Mouse (Mus musculus) intestine, postnatal 0 days (tissue): ENCODE results near the gene Osgep. TPM values are rescaled to one million over a fixed set of nuclear protein-coding genes. Genes with fewer than 3 reads are reported as not detected.
"Not testable (repeated sequence)": the region's sequence is repeated elsewhere in the genome, so short reads cannot be mapped to it uniquely, and the experiment has no call there.

Source experiments
- ATAC-seq: fragments of 200-750 bp; cut with Nextera tagmentation; 2 replicates; pipeline ENCODE4 v1.8.0; 2017; ENCODE audit warnings: mild to moderate bottlenecking, moderate TSS enrichment, moderate library complexity
- H3K27ac ChIP-seq: fragments of 300-500 bp; sonication (generic); 2 replicates; pipeline ENCODE4 v1.5.1; 2014; ENCODE audit warnings: mild to moderate bottlenecking, low read depth, low read length, moderate library complexity
- H3K27me3 ChIP-seq: fragments of 300-500 bp; sonication (generic); replicated peaks from 2 replicates; pipeline ENCODE4 v1.6.1; 2014; ENCODE audit warnings: low read length, mixed read lengths; ENCODE audit not compliant: control insufficient read depth, insufficient read depth
- H3K36me3 ChIP-seq: fragments of 300-500 bp; sonication (generic); 2 replicates; pipeline ENCODE4 v1.6.1; 2014; ENCODE audit warnings: mild to moderate bottlenecking, moderate library complexity; ENCODE audit not compliant: control insufficient read depth, insufficient read depth
- H3K4me1 ChIP-seq: fragments of 300-500 bp; sonication (generic); replicated peaks from 2 replicates; pipeline ENCODE4 v1.6.1; 2014; ENCODE audit warnings: antibody characterized with exemption, low read length, mixed read lengths; ENCODE audit not compliant: control insufficient read depth, insufficient read depth
- H3K4me2 ChIP-seq: fragments of 300-500 bp; sonication (generic); replicated peaks from 2 replicates; pipeline ENCODE4 v1.6.1; 2014; ENCODE audit warnings: low read depth, mild to moderate bottlenecking, moderate library complexity
- H3K4me3 ChIP-seq: fragments of 300-500 bp; sonication (generic); 2 replicates; pipeline ENCODE4 v1.5.1; 2014; ENCODE audit warnings: low read depth, low read length
- H3K9ac ChIP-seq: fragments of 300-500 bp; sonication (generic); 2 replicates; pipeline ENCODE4 v1.6.1; 2014; ENCODE audit warnings: mild to moderate bottlenecking, low read depth, low read length
- H3K9me3 ChIP-seq: fragments of 300-500 bp; sonication (generic); 2 replicates; pipeline ENCODE4 v1.6.1; 2016; ENCODE audit warnings: mixed run types; ENCODE audit not compliant: control insufficient read depth
- CTCF ChIP-seq: sonication (generic); IDR thresholded peaks from 2 replicates; pipeline ENCODE4 v1.5.1; 2016; ENCODE audit warnings: low read depth, mild to moderate bottlenecking, control low read depth, antibody characterized with exemption, moderate library complexity
- WGBS: fragments of 180-500 bp; shearing (Covaris S2); extraction: QIAGEN DNeasy Blood & Tissue Kit; methylation state at CpG from one replicate; pipeline ENCODE4 v1.1.7; 2014; 5-methylcytosine and 5-hydroxymethylcytosine counted together
- polyA plus RNA-seq: library from polyadenylated mRNA; unstranded; fragments of >200 nt; fragmentation: Nextera tagmentation; extraction: Ambion mirVana; gene quantifications from 2 replicates; pipeline ENCODE4 v1.2.1, GENCODE M21; 2015

Gene Osgep
- polyA plus RNA-seq, 1 experiment from 2014 or later: 56.8 TPM

DNA sequence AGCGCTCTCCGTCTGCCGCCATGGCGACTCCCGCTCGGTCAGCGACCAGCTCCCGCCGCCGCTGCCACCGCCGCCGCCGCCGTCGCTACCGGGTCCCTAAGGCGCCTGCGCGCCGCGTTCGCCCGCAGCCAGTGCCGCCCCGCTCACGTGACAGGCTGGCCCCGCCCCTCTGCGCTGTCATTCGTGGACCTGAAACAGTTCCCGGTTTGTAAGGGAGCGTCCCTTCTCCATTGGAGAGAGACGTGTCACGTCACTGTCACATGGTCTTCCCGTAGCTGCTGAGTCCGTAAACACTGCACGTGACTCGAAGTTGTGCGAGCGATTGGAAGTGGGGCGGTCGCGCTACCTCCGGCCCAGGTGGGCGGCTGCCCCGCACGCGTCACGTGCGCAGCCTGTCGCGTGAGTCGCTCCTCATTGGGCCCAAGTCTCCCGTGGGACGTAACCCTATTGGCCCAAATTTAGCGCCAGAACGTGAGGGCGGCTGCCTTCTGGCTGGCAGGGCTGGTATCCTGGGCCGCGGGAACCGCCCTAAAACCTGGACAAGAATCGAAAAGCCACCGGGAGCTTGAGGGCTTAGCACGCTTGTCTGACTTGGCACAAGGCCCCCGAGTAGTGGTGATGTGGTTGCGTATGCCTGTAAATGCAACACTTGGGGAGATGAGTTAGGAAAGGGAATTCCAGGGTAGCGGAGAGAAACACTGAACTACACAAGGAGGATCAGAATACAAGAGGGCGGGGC, 6.2 kb upstream of the Osgep start, which contains the start of the genes Pip4p1 and Pnp:
Gene Pip4p1, minus strand, starts transcription at position 103 of the 739 bp plus-strand sequence.
Gene Pnp, plus strand, starts transcription at position 329 of the 739 bp plus-strand sequence.
- Histone ChIP-seq H3K36me3 (peaks cover 30% of the 10 kb centered on the region), H3K27me3 (no peaks in the 10 kb centered on the region), H3K4me3 (peak within 1 kb of the TSS; percentile 88), H3K9me3 (no peaks in the 10 kb centered on the region), H3K27ac (peak within 1 kb of the TSS; percentile 96), H3K4me2 (peak within 1 kb of the TSS; percentile 85), H3K4me1 (0 out of 2 replicates have a peak, but pooled peaks cover 5% of the 10 kb centered on the region), H3K9ac (peak within 1 kb of the TSS; percentile 90)
- TF ChIP-seq CTCF: 0 out of 2 replicates have a peak, but pooled peaks have one; percentile 4
- WGBS: 0% methylated on average over 60 of the region's 68 CpGs
- ATAC-seq: peak; percentile 97

DNA sequence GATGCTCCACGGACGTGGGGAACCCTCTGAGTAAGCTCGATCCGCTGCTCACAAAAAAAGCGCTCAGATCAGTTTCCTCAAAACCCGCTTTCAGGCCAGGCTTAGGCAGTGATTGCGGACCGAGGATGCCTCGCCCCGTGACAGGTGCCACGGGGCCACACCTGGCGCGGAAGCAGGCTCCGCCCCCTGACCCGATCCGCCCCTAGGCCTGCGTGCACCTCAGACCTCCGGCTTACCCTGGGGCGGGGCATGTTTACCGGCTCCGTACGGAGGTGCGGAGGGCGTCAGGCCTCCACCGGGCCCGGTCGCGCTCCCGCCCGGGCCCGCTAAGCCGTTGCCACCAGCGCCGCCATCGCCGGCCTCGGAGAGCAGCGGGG, 5.7 kb upstream of the Osgep start:
- H3K9ac ChIP-seq: peak overlapping the region; percentile 90
- H3K4me2 ChIP-seq: peak overlapping the region; percentile 85
- TF ChIP-seq CTCF: no peak
- peaks cover 30% of the 10 kb centered on the region for H3K36me3 ChIP-seq
- H3K4me3 ChIP-seq: peak overlapping the region; percentile 88
- H3K27me3 ChIP-seq: no peaks in the 10 kb centered on the region
- ATAC-seq: peak; percentile 87
- H3K9me3 ChIP-seq: no peaks in the 10 kb centered on the region
- 1% methylated on average over 38 of the region's 38 CpGs for WGBS
- H3K4me1 ChIP-seq: 0 out of 2 replicates have a peak, but pooled peaks cover 5% of the 10 kb centered on the region
- H3K27ac ChIP-seq: peak overlapping the region; percentile 96

DNA sequence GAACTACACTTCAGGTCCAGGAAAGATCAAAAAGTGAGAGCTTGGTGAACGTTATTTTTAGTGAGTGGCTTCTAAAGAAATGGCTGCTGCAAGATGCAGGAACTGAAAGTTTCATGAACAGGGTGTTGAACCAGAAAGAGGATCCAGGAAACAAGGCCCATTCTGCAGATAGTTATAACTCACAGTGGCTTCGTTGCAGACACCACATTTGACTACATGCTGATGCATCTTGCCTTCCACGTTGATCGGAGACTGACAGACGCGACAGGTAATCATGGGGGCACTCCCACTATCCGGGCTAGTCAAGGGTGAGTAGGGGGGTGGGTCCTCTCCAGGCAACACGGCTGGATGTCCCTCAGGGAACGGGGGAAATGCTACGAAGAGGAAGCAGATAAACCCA, 5.3 kb upstream of the Osgep start:
- H3K4me2 ChIP-seq: peak overlapping the region; percentile 85
- no peak for ATAC-seq
- WGBS: 9% methylated on average over 10 of the region's 10 CpGs
- TF ChIP-seq CTCF: no peak
- peak overlapping the region; percentile 90 for H3K9ac ChIP-seq
- peak overlapping the region; percentile 96 for H3K27ac ChIP-seq
- H3K9me3 ChIP-seq: no peaks in the 10 kb centered on the region
- H3K36me3 ChIP-seq: peaks cover 30% of the 10 kb centered on the region
- 0 out of 2 replicates have a peak, but pooled peaks cover 5% of the 10 kb centered on the region for H3K4me1 ChIP-seq
- H3K27me3 ChIP-seq: no peaks in the 10 kb centered on the region
- peak overlapping the region; percentile 88 for H3K4me3 ChIP-seq

DNA sequence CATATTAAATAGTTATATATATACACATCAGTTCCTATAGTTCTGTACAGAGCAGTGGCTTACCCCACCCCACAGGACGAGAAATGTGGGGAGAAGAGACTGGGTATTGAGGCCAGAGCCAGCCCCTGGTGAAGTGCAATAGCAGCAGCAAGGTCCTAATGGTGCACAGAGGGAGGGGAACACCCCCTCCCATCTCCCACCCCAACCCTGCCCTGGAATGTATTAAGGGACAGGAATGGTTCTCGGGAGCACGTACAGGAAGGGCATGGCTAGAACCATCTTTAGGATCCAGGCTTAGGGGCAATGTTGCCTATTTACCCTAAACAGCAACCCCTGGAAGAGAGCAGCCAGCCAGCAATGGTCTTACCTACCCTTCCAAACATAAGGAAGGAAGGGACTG, 2.7 kb upstream of the Osgep start:
- TF ChIP-seq CTCF: no peak
- Histone ChIP-seq H3K4me2 (no peak overlapping the region), H3K27me3 (no peaks in the 10 kb centered on the region), H3K9ac (no peak overlapping the region), H3K9me3 (no peaks in the 10 kb centered on the region), H3K4me3 (no peak overlapping the region), H3K36me3 (peaks cover 30% of the 10 kb centered on the region), H3K4me1 (0 out of 2 replicates have a peak, but pooled peaks cover 5% of the 10 kb centered on the region), H3K27ac (no peak overlapping the region)
- WGBS: 62% methylated on average over 3 of the region's 3 CpGs
- no peak for ATAC-seq

DNA sequence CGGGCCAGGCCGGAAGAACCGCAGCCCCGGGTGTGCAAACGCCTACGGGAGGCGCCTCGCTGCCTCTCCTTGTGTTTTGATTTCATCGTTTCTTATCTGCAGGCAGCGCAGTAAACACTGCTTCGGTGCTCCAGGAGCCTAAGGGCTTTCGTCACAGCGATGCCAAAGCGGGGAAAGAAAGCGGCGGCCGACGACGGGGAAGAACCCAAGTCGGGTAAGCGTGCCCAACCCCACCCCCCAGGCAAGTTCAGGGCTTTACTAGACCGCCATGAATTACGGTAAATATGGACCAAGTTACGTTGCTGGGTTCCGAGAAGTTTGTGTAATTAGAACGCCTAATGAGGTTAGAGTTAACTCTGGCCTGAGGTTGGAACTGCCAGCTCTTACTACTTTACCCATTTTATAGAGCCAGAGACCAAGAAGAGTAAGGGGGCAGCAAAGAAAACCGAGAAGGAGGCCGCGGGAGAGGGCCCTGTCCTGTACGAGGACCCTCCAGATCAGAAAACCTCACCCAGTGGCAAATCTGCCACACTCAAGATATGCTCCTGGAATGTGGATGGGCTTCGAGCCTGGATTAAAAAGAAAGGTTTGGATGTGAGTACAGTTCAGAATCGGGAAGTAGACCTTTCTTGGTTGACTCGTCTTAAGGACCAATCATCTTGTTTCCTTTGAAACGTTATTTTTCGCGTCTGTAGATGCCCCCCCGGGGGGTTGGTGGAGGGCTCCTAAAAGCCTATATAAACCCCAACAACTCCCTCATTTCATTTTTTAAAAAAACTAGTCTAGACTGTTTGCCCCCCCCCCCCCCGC, 623 bp upstream of the Osgep start:
- Histone ChIP-seq H3K27me3 (no peaks in the 10 kb centered on the region), H3K36me3 (peaks cover 30% of the 10 kb centered on the region), H3K4me1 (no peaks in the 10 kb centered on the region), H3K4me2 (peak overlapping the region; percentile 96), H3K9ac (peak overlapping the region; percentile 76), H3K4me3 (peak overlapping the region; percentile 76), H3K9me3 (no peaks in the 10 kb centered on the region), H3K27ac (peak overlapping the region; percentile 94)
- peak; percentile 42 for ATAC-seq
- WGBS: under 1% methylated on average over 32 of the region's 38 CpGs
- no peak for TF ChIP-seq CTCF

DNA sequence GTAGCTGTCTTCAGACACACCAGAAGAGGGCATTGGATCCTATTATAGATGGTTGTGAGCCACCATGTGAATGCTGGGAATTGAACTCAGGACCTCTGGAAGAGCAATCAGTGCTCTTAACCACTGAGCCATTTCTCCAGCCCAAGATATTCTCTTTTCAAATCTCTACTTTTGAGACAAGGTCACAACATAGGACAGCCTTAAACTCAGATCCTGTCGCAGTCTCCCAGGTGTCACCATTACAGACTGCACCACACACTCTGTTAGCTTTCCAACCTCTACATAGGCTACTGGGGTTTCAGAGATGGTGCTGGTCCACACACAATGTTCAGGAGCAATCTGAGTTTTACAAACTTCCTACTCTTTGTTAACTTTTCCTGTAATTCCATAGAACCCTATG, 1.3 kb downstream of the Osgep start:
- H3K4me3 ChIP-seq: peak overlapping the region; percentile 76
- H3K4me2 ChIP-seq: peak overlapping the region; percentile 96
- peaks cover 25% of the 10 kb centered on the region for H3K36me3 ChIP-seq
- not testable (repeated sequence) for H3K9me3 ChIP-seq, H3K27me3 ChIP-seq, ATAC-seq, H3K4me1 ChIP-seq, H3K9ac ChIP-seq, H3K27ac ChIP-seq
- 63% methylated on average over 1 of the region's 1 CpGs for WGBS
